Mouse (Mus musculus) forelimb bud, embryonic 11.5 days (tissue): ENCODE measurements around the gene Tsr3.
"Not testable (repeated sequence)": the region's sequence is repeated elsewhere in the genome, so short reads cannot be mapped to it uniquely, and the experiment has no call there.

Source experiments
- DNase-seq: peaks from one replicate; pipeline ENCODE4 v3.0.0-alpha.2; 2012; ENCODE audit warnings: low read depth, low spot score

Gene Tsr3

DNA sequence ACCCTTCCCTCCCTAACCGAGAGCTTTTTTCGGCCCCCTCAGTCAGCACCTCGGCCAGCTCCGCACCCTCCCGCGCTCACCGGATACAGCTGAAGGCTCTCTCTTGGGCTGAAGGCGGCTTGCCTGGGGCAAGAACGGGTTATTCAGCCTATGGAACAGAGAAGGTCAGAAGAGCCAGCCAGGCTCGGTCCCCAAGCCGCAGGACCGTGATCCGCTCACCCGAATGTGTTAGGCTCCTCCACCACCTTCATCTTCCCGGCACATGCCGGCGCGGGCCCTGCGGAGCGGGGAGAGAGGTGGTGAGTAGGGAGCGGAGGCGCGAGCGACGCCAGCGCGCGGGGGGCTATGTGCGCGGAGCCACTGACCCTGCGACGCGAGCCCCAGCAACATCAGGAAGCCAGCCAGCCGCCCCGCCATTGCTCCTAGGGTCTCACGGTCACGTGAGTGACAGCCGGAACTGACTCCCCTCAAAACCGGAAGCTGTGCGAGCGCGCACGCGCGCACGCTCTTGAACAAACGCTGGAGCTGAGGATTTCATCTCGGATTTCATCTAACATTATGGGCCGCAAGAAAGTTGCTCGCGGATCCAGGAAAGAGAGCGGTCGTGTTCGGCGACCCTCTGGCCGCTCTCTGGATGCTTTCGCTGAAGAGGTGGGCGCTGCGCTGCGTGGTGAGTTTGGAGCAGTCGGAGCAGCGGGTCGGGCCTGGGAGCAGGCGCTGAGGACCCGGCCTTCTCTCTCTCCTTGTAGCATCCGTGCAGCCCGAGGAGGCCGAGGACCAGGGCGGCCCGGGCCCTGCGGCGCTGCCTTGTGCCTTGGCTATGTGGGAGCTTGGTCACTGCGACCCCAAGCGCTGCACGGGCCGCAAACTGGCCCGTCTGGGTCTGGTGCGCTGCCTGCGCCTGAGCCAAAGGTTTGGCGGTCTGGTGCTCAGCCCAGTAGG is at the start of gene Tsr3, which contains the start of gene Gnptg:
Gene Tsr3, plus strand, starts transcription at position 476 of the 942 bp plus-strand sequence.
Gene Gnptg, minus strand, starts transcription at position 430 of the 942 bp plus-strand sequence.
- peak; percentile 97 for DNase-seq

- DNase-seq, result no peak
Measured at GRCm38 (mm10) chr17:25202401-25202800, 37.6 kb upstream of the Tsr3 start.

GRCm38 (mm10) chr17:25210006-25210405 is 30.0 kb upstream of the Tsr3 start:
- DNase-seq, result no peak

GRCm38 (mm10) chr17:25210680-25211466 is 29.1 kb upstream of the Tsr3 start:
- DNase-seq, result no peak

- DNase-seq, result no peak
Measured at GRCm38 (mm10) chr17:25211705-25212104, 28.3 kb upstream of the Tsr3 start.

GRCm38 (mm10) chr17:25215431-25215830 is 24.5 kb upstream of the Tsr3 start:
- no peak for DNase-seq

- DNase-seq, result no peak
Measured at GRCm38 (mm10) chr17:25218967-25219366, 21.0 kb upstream of the Tsr3 start.

DNA sequence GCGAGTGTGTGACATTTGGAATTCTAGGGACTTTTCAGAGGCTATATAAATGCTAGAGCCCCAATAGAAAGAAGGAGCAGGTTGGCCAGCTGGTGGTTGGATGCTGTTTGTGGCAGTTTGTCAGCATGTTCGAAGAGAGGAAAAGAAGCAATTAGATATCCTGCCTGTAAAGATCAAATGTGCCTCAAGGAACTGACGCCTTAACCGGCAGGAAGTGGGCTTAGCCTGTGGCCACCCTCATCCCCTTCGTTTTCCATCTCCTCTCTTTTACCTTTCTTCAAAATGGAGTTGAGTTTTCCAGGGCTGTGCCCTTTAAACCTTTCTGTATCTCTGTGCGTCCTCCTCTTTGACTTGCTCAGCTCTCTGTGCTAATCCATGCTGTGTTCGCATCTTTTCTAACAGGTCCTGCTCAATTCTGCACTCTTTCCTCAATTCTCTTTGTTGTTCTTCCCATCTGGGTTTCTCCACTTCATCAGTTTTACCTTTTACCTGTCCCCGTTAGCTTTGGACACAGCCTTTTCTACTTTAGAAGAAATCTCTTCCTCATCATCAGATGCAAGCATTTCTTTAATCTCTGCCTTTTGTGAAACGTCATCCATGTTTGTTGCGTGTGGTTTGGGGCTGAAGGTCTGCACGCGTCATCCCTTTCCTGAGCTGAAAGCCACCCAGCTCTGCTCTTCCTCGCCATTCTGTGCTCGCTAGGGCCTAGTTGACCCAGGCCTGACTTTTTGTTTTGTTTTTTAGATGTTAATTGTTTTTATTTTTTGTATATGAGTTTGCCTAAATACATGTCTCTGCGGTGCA is 20.3 kb upstream of the Tsr3 start:
- no peak for DNase-seq

DNA sequence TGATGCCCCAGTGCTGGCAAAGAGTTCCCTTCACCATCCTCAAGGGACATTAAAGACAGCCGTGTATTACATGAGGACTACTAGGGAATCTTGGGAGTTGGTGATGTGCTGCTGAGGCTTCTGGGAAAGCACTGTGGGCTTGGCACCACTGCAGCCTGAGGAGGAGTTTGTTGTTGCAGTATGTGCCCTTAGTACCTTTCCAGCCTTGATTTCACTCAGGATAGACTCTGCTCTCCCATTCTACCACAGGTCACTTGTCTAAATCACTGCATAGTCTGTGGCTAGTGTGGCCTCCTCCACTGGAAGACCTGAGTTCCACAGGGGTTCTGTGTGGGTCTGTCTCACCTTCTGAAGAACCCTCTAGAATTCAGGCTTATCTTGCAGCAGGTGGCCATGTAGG is 19.2 kb upstream of the Tsr3 start:
- no peak for DNase-seq

DNA sequence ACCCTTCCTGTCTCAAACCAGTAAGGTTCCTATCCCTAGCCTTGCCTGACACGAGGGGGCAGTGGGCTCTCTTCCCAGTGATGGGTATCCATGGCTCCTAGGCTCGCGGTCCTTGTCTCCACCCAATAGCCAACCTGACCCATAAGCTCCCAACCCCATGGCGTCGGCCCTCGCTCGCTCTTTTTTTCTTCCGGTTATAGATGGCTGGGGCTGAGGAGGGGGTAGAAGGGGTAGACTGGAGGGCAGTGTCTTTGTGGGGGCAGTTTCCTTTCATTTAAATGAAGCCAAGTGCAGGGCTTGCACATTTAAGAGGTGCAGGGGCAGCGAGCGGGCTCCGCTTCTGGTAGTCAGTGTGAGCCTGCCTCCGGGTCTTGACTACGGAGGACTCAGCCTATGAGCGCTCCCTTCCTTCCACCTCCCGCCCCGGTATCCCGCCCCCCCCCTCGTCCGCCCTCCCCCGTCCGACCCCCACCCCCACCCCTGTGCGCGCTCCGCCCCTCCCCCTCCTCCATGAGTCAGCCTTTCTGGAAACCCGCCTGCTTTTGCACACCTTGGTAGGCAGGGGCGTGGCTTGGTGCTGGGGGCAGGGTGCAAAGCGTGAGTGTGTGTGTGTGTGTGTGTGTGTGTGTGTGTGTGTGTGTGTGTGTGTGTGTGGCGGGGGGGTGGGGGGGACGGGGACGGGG is 18.0 kb upstream of the Tsr3 start:
- DNase-seq, result peak; percentile 20

DNA sequence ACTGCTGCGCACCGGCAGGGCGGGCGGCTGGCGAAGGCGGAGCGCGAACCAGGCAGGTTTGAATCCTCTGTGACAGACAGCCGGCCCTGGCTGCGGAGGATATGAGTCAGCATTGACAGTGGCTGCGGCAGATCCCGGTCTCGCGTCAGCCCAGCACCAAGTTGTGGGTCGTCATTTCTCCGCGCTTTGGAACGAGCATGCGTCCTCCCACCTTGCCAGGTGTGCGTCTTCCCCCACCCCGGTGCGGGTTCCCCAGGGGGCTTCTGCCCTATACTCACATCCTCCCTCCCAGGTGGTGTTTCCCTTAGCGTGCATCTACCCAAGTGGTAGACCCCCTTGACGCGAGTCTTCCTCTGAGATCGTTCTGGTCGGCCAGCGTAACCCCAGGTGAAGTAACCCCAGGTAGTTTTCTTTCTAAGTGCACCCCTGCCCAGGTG is 17.4 kb upstream of the Tsr3 start:
- DNase-seq, result not testable (repeated sequence)

DNA sequence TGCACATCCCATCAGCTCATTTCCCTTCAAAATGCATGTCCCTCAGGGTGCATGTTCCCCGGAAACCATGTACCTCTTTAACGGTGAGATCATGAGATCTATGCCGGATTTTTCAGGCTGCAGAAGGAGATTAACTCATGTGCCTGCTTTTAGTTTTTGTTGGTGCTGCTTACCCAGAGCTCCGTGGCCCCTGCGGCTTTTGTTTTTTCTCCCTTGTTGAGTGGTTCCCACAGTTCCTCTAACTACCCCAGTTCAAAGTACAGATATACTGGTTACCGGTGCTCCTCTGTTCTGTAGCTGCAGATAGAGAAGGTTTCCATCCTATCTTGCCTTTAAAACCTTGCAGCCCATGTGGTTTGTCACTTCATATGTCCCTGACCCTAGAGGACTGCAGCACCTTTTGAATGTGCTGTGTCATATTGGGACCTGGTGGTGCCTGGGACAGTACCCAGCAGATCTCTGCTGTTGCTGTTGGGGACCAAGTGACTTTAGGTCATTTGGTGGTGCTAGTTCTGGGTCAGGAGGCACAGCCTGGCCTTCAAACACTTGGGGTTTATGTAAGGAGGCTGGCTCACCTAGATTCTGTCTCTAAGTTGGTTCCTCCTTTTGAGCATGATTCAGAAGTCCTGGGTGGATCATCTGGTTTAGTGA is 16.9 kb upstream of the Tsr3 start:
- DNase-seq, result no peak

DNA sequence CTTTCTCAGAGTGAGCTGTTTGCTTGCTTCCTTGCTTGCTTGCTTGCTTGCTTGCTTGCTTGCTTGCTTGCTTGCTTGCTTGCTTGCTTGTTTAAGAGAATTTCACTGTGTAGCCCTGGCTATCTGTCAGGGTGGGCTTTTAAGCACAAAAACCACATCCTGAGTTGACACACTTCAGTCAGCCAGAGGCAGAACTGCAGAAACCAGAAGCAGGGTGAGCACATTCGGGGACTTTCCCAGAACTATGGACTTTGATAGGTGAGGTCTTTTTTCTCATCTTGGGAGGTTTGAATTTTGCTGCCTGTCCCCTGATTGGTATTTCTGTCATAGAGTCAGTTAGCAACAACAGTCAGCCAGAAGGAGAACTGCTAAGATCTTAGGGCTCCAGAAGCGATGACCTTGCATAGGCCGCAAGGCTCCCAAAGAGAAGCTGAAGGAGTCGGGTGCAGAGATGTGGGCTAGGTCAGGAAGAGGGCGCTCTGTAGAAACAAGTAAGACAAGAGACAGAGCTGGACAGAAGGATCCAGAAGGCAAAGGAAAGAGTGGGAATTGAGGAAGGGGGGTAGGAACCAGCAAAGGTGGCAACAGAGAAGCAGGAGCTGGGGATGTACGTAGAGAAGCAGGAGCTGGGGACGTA is 15.3 kb upstream of the Tsr3 start:
- no peak for DNase-seq

GRCm38 (mm10) chr17:25225659-25226058 is 14.3 kb upstream of the Tsr3 start:
- no peak for DNase-seq

- DNase-seq, result no peak
Measured at GRCm38 (mm10) chr17:25227991-25228390, 12.0 kb upstream of the Tsr3 start.

DNA sequence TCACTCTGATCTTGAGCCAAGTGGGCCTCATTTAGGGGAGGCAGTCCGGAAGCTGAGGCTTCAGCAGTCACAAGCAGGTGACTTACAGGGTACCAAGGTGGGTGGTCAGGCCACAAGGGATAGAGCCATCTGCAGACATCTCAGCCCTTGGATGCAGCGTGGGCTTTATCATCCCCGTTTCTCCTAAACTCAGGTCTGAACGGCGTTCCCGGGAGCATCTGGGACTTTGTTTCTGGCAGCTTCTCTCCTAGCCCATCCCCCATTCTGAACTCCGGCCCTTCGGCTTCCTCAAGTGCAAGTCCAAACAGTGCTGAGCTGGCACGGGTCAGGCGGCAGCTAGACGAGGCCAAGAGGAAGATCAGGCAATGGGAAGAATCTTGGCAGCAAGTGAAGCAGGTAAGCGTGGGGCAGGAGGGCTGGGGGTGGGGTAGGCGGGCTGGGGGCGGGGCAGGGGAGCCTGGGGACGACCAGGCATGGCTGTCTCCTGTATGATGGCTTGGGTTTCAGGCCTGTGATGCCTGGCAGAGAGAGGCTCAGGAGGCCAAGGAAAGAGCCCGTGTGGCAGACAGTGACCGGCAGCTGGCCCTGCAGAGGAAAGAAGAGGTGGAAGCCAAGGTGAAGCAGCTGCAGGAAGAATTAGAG is 9.8 kb upstream of the Tsr3 start:
- DNase-seq, result not testable (repeated sequence)

GRCm38 (mm10) chr17:25230700-25231099 is 9.3 kb upstream of the Tsr3 start:
- no peak for DNase-seq

DNA sequence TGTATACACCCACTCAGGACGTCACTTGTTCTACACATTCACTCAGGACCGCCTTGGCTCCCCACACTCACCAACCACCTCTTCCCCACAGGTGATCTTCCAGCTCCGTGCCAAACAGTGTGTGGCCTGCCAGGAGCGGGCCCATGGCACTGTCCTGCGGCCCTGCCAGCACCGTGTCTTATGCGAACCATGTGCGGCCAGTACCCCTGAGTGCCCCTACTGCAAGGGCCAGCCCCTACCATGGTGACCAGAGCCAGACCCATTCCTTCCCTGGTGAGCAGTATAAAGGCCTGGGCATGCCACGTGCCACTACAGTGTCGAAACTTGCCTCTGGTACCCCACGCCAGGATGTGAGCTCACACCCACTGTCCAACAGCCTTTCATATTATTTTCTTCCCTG is 8.3 kb upstream of the Tsr3 start:
- DNase-seq, result not testable (repeated sequence)

DNA sequence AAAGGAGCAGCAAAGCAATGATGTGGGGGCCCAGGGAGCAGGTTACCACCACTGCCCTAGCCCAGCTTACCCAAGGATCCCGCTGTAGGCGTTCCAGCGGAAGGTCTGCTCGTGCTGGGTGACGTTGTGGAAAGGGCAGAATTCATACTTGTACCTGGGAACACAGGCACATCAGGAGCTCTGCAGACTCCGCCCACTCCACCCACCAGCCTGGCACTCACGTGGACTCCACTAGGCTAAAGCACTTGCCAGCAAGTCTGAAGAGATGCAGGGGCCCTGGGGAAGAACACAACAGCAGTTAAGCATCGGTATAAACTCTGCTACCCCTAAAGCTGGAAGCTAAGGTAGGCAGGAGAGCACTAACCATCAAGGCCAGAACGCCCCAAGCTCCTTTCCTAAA is 4.3 kb upstream of the Tsr3 start:
- DNase-seq, result no peak
